Mouse (Mus musculus) heart, embryonic 14.5 days (tissue): ENCODE data around the gene Rnf19b. TPM values are rescaled to one million over a fixed set of nuclear protein-coding genes. Genes with fewer than 3 reads are reported as not detected.

Source experiments
- ATAC-seq: fragments of 200-750 bp; cut with Nextera tagmentation; 2 replicates; pipeline ENCODE4 v1.8.0; 2017; ENCODE audit warnings: low read depth, moderate TSS enrichment; ENCODE audit not compliant: insufficient number of reproducible peaks, insufficient read depth, low FRiP score
- H3K27ac ChIP-seq, 2 experiments: fragments of 200-500 bp in 1 of 2; fragments of 300-500 bp in 1 of 2; sonication (generic) in 1 of 2; replicated peaks in 1 of 2; 2 replicates each; pipeline ENCODE4 v1.5.1; 2012 to 2014; ENCODE audit warnings: low read depth in 2 of 2, low read length in 2 of 2, control low read depth in 1 of 2, mild to moderate bottlenecking in 1 of 2, mixed read lengths in 1 of 2; ENCODE audit not compliant: control insufficient read depth in 1 of 2, insufficient read depth in 1 of 2
- H3K27me3 ChIP-seq: fragments of 300-500 bp; sonication (generic); 2 replicates; pipeline ENCODE4 v1.6.1; 2014; ENCODE audit warnings: mild to moderate bottlenecking, low read length, control low read depth; ENCODE audit not compliant: control insufficient read depth, insufficient read depth
- H3K36me3 ChIP-seq: fragments of 300-500 bp; sonication (generic); 2 replicates; pipeline ENCODE4 v1.6.1; 2014; ENCODE audit warnings: mild to moderate bottlenecking, control low read depth, low read length, mixed read lengths; ENCODE audit not compliant: control insufficient read depth, insufficient read depth
- H3K4me1 ChIP-seq, 2 experiments: fragments of 200-500 bp in 1 of 2; fragments of 300-500 bp in 1 of 2; sonication (generic) in 1 of 2; 2 replicates each; pipeline ENCODE4 v1.6.1; 2012 to 2014; ENCODE audit warnings: low read length in 2 of 2, control low read depth in 1 of 2, mixed read lengths in 1 of 2; ENCODE audit not compliant: control insufficient read depth in 2 of 2, insufficient read depth in 2 of 2
- H3K4me2 ChIP-seq: fragments of 300-500 bp; sonication (generic); 2 replicates; pipeline ENCODE4 v1.6.1; 2014; ENCODE audit warnings: mild to moderate bottlenecking, low read length
- H3K4me3 ChIP-seq, 2 experiments: fragments of 200-500 bp in 1 of 2; fragments of 300-500 bp in 1 of 2; sonication (generic) in 1 of 2; 2 replicates each; pipeline ENCODE4 v1.5.1; 2012 to 2014; ENCODE audit warnings: low read length in 2 of 2, mild to moderate bottlenecking in 2 of 2, control low read depth in 1 of 2, low read depth in 1 of 2, moderate library complexity in 1 of 2; ENCODE audit not compliant: control insufficient read depth in 1 of 2, insufficient read depth in 1 of 2
- H3K9ac ChIP-seq: fragments of 300-500 bp; sonication (generic); 2 replicates; pipeline ENCODE4 v1.6.1; 2014; ENCODE audit warnings: mild to moderate bottlenecking, low read length
- H3K9me3 ChIP-seq: fragments of 300-500 bp; sonication (generic); 2 replicates; pipeline ENCODE4 v1.6.1; 2016; ENCODE audit warnings: low read length, control low read depth; ENCODE audit not compliant: control insufficient read depth
- WGBS: fragments of 180-500 bp; shearing (Covaris S2); extraction: QIAGEN DNeasy Blood & Tissue Kit; methylation state at CpG from one replicate; pipeline ENCODE4 v1.1.7; 2014; 5-methylcytosine and 5-hydroxymethylcytosine counted together
- polyA plus RNA-seq: library from polyadenylated mRNA; unstranded; fragments of >200 nt; fragmentation: Nextera tagmentation; extraction: Ambion mirVana; gene quantifications from 2 replicates; pipeline ENCODE4 v1.2.1, GENCODE M21; 2014

The Rnf19b gene
- polyA plus RNA-seq, 1 experiment from 2014 or later: 9.0 TPM

GRCm38 (mm10) chr4:129102133-129102829 lies 44.2 kb downstream of the Rnf19b start:
- no peak overlapping the region for H3K4me3 ChIP-seq
- H3K27ac ChIP-seq: no peak overlapping the region
- H3K9me3 ChIP-seq: no peaks in the 10 kb centered on the region
- no peak for ATAC-seq
- no peak overlapping the region for H3K4me2 ChIP-seq
- no peaks in the 10 kb centered on the region for H3K36me3 ChIP-seq
- WGBS: 56% methylated on average over 14 of the region's 14 CpGs
- H3K27me3 ChIP-seq: peaks cover 46% of the 10 kb centered on the region
- no peak overlapping the region for H3K9ac ChIP-seq
- peaks cover 0 to 4% of the 10 kb centered on the region in 2 experiments; a peak in 1 of 4 replicates for H3K4me1 ChIP-seq

- WGBS: 1% methylated on average over 40 of the region's 40 CpGs
- Histone ChIP-seq H3K27me3 (peaks cover 51% of the 10 kb centered on the region), H3K9me3 (no peaks in the 10 kb centered on the region), H3K4me1 (peaks cover 0 to 4% of the 10 kb centered on the region in 2 experiments; a peak in 1 of 4 replicates), H3K27ac (no peak within 1 kb of the TSS), H3K36me3 (no peaks in the 10 kb centered on the region), H3K4me2 (peak within 1 kb of the TSS; percentile 53), H3K9ac (no peak within 1 kb of the TSS), H3K4me3 (peak within 1 kb of the TSS in 1 of 2 experiments; percentile 24; a peak in 1 of 4 replicates)
- no peak for ATAC-seq
Measured at GRCm38 (mm10) chr4:129105356-129105755, 47.3 kb downstream of the Rnf19b start, which contains the start of gene Tmem54. Tmem54 (plus strand) TSS chr4:129105548.

- no peak overlapping the region for H3K27ac ChIP-seq
- H3K4me3 ChIP-seq: no peak overlapping the region
- H3K4me2 ChIP-seq: no peak overlapping the region
- H3K9ac ChIP-seq: no peak overlapping the region
- H3K4me1 ChIP-seq: peaks cover 0 to 4% of the 10 kb centered on the region in 2 experiments; a peak in 1 of 4 replicates
- H3K9me3 ChIP-seq: no peaks in the 10 kb centered on the region
- ATAC-seq: no peak
- H3K27me3 ChIP-seq: peaks cover 45% of the 10 kb centered on the region
- H3K36me3 ChIP-seq: no peaks in the 10 kb centered on the region
- 23% methylated on average over 9 of the region's 9 CpGs for WGBS
Measured at GRCm38 (mm10) chr4:129106073-129106472, 48.0 kb downstream of the Rnf19b start.

GRCm38 (mm10) chr4:129107348-129107899 lies 49.4 kb downstream of the Rnf19b start:
- no peak for ATAC-seq
- peaks cover 45% of the 10 kb centered on the region for H3K27me3 ChIP-seq
- 60% methylated on average over 10 of the region's 10 CpGs for WGBS

GRCm38 (mm10) chr4:129108624-129109023 lies 50.6 kb downstream of the Rnf19b start:
- Histone ChIP-seq H3K9me3 (no peaks in the 10 kb centered on the region), H3K27me3 (peaks cover 47% of the 10 kb centered on the region), H3K27ac (no peak overlapping the region), H3K4me2 (no peak overlapping the region), H3K4me3 (no peak overlapping the region), H3K4me1 (peaks cover 0 to 4% of the 10 kb centered on the region in 2 experiments; a peak in 1 of 4 replicates), H3K9ac (no peak overlapping the region), H3K36me3 (no peaks in the 10 kb centered on the region)
- 80% methylated on average over 7 of the region's 7 CpGs for WGBS
- no peak for ATAC-seq

More at GRCm38 (mm10) chr4:129107348-129107899, 49.4 kb downstream of the Rnf19b start:
- no peaks in the 10 kb centered on the region for H3K9me3 ChIP-seq
- no peak overlapping the region for H3K4me2 ChIP-seq
- H3K9ac ChIP-seq: no peak overlapping the region
- no peak overlapping the region for H3K27ac ChIP-seq
- H3K36me3 ChIP-seq: no peaks in the 10 kb centered on the region
- peaks cover 0 to 4% of the 10 kb centered on the region in 2 experiments; a peak in 1 of 4 replicates for H3K4me1 ChIP-seq
- no peak overlapping the region for H3K4me3 ChIP-seq

- no peaks in the 10 kb centered on the region for H3K36me3 ChIP-seq
- H3K4me2 ChIP-seq: no peak overlapping the region
- WGBS: 87% methylated on average over 6 of the region's 6 CpGs
- no peak for ATAC-seq
- no peak overlapping the region for H3K9ac ChIP-seq
- H3K4me3 ChIP-seq: no peak overlapping the region
- peaks cover 42% of the 10 kb centered on the region for H3K27me3 ChIP-seq
- no peak overlapping the region for H3K27ac ChIP-seq
- no peaks in the 10 kb centered on the region for H3K4me1 ChIP-seq
- no peaks in the 10 kb centered on the region for H3K9me3 ChIP-seq
Measured at GRCm38 (mm10) chr4:129110804-129111203, 52.7 kb downstream of the Rnf19b start.

- Histone ChIP-seq H3K27ac (no peak overlapping the region), H3K9ac (no peak overlapping the region), H3K36me3 (no peaks in the 10 kb centered on the region), H3K9me3 (no peaks in the 10 kb centered on the region), H3K4me2 (no peak overlapping the region), H3K27me3 (peaks cover 41% of the 10 kb centered on the region), H3K4me3 (no peak overlapping the region), H3K4me1 (no peaks in the 10 kb centered on the region)
- 51% methylated on average over 11 of the region's 11 CpGs for WGBS
- ATAC-seq: no peak
Measured at GRCm38 (mm10) chr4:129111350-129111749, 53.3 kb downstream of the Rnf19b start.
